Mouse (Mus musculus): ENCODE data around the gene Vmn1r84. TPM values are rescaled to one million over a fixed set of nuclear protein-coding genes. Genes with fewer than 3 reads are reported as not detected.

Gene Vmn1r84
- not detected in 2 replicates for polyA plus RNA-seq (2016; fragmentation: Nextera tagmentation; extraction: Ambion mirVana)

DNA sequence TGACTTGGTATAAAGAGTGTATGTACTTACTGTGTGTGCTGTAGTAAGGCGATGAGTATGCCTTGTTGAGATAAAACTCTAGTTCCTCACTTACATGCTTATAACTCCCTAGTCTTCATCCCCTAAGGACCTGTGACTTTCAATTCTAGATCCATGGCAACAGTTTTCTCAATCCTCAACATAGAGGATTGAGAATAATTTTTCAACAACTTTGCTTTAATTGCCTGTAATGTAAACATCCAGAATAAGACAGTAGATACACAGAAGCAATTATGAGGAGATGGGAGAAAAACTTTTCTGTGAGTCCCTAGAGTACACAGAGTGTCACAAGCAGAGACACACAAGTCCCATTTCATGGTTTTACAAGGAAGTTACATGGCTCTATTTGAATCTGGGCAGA is at the start of gene Vmn1r84:
Gene Vmn1r84 (minus strand): TSS at position 101 of the 400 bp plus-strand sequence.
- no peak for DNase-seq (ENCODE audit: low spot score)
- no peaks in the 10 kb centered on the region for H3K36me3 ChIP-seq
- H3K27me3 ChIP-seq (ENCODE audit: low read depth, poor library complexity, severe bottlenecking), result no peaks in the 10 kb centered on the region
- 72% methylated on average over 1 of the region's 1 CpGs for WGBS
- H3K9me3 ChIP-seq (replicated peaks), result peaks cover 9% of the 10 kb centered on the region; the same call in 1 of the 2 replicates
- H3K4me1 ChIP-seq, result no peaks in the 10 kb centered on the region
- H3K4me3 ChIP-seq, result no peak within 1 kb of the TSS
- H3K27ac ChIP-seq (replicated peaks), result no peak within 1 kb of the TSS

DNA sequence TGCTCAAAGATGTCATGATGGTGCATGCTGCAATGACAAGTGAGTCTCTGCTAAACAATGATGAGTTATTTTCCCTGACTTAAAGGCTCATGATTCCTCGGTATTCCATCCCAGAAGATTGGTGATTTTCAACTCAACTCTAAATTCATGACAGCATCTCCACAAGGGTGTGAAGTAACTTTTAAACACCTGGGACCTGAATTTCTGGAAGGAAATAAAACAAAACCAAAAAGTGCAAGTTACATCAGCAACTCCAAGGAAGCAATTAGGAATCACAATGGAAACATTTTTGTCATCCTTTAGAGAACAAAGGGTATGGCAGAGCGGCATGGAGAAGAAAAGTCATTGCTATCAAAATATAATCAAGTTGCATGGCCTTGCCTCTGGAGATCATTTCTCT is 39.7 kb downstream of the Vmn1r84 start, which contains the start of gene Vmn1r83:
Gene Vmn1r83 (minus strand): TSS at position 101 of the 400 bp plus-strand sequence.
- H3K4me3 ChIP-seq, result no peak within 1 kb of the TSS
- peaks cover 50% of the 10 kb centered on the region for H3K9me3 ChIP-seq (replicated peaks)
- no peak within 1 kb of the TSS for H3K27ac ChIP-seq (replicated peaks)
- no peaks in the 10 kb centered on the region for H3K27me3 ChIP-seq (ENCODE audit: low read depth, poor library complexity, severe bottlenecking)
- no peaks in the 10 kb centered on the region for H3K4me1 ChIP-seq
- H3K36me3 ChIP-seq, result no peaks in the 10 kb centered on the region
- no peak for DNase-seq (ENCODE audit: low spot score)
- WGBS, result 87% methylated on average over 2 of the region's 2 CpGs

Small RNA genes within 50 kb of the gene (microRNA-seq; reads per million reads assigned to microRNA genes)
- gene Gm23521, result not detected

Other genes with a start within 250 kb of the Vmn1r84 start
- not detected in 2 replicates for gene Vmn1r78, start 219.0 kb downstream of the Vmn1r84 start, polyA plus RNA-seq (2016; fragmentation: Nextera tagmentation; extraction: Ambion mirVana)
- gene Vmn1r79, start 198.0 kb downstream of the Vmn1r84 start, polyA plus RNA-seq (2016; fragmentation: Nextera tagmentation; extraction: Ambion mirVana), result not detected in 2 replicates
- not detected in 2 replicates for gene Vmn1r80, start 180.0 kb downstream of the Vmn1r84 start, polyA plus RNA-seq (2016; fragmentation: Nextera tagmentation; extraction: Ambion mirVana)
- gene Vmn1r81, start 101.0 kb downstream of the Vmn1r84 start, polyA plus RNA-seq (2016; fragmentation: Nextera tagmentation; extraction: Ambion mirVana), result not detected in 2 replicates
- not detected in 2 replicates for gene Vmn1r82, start 68.8 kb downstream of the Vmn1r84 start, polyA plus RNA-seq (2016; fragmentation: Nextera tagmentation; extraction: Ambion mirVana)
- not detected in 2 replicates for gene Vmn1r83, start 39.8 kb downstream of the Vmn1r84 start, polyA plus RNA-seq (2016; fragmentation: Nextera tagmentation; extraction: Ambion mirVana)
- gene Zfp551, start 53.5 kb upstream of the Vmn1r84 start, polyA plus RNA-seq (2016; fragmentation: Nextera tagmentation; extraction: Ambion mirVana), result 2.5 and 3.9 TPM in 2 replicates
- 35.0 and 41.6 TPM in 2 replicates for gene Zfp606, start 109.0 kb upstream of the Vmn1r84 start, polyA plus RNA-seq (2016; fragmentation: Nextera tagmentation; extraction: Ambion mirVana)
- gene 2900092C05Rik, start 143.2 kb upstream of the Vmn1r84 start, polyA plus RNA-seq (2016; fragmentation: Nextera tagmentation; extraction: Ambion mirVana), result not detected in 2 replicates
- gene Vmn2r53, start 239.5 kb upstream of the Vmn1r84 start, polyA plus RNA-seq (2016; fragmentation: Nextera tagmentation; extraction: Ambion mirVana), result not detected in 2 replicates

Measured in midbrain, embryonic 10.5 days (tissue).